Mouse (Mus musculus) urinary bladder, postnatal 25 days (tissue): ENCODE measurements around the gene Yipf1.

Source experiments
- DNase-seq: peaks from one replicate; pipeline ENCODE4 v3.0.0; 2022; ENCODE audit warnings: low spot score

Gene Yipf1

DNA sequence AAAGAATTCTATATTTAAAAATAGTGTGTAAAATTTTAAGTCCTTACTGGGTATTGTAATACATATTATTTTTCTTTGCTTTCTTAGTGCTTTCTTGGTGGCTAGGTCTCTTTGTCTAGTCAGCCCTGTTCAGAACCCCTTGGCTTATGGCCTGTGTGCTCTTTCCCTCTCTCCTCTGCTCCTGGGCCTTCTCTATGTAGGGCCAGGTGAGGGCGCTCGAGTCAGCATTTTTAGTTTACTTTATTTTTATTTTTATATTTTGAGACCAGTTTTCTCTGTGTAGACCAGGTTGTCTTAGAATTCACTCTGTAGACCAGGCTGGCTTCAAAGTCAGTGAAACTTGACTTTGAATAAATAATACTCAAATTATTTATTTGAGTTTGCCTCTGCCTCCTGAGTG lies 58.1 kb downstream of the Yipf1 start:
- no peak for DNase-seq

DNA sequence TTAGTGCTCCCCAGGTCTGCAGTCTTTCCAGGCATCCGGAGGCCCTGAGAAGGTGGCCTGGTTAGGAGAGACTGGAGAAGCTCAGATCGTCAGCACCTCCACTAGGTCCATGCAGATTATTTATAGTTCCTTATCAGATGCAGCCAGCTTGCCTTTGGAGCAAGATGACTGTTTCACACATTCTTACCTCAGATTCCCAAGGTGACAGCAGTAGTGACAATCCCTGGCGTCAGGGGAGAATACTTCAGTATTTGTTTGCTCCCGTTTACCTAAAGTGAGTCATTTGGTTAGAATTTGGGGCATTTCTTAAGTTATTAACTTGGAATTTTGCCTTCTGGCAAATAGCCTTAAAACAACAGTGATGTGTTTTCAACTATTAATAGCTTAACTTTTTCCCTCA lies 60.5 kb downstream of the Yipf1 start:
- no peak for DNase-seq

- no peak for DNase-seq
Measured at GRCm38 (mm10) chr4:107378954-107379353, 64.8 kb downstream of the Yipf1 start.

GRCm38 (mm10) chr4:107380871-107381270 lies 66.7 kb downstream of the Yipf1 start:
- no peak for DNase-seq

- no peak for DNase-seq
Measured at GRCm38 (mm10) chr4:107387038-107387437, 72.9 kb downstream of the Yipf1 start.

DNA sequence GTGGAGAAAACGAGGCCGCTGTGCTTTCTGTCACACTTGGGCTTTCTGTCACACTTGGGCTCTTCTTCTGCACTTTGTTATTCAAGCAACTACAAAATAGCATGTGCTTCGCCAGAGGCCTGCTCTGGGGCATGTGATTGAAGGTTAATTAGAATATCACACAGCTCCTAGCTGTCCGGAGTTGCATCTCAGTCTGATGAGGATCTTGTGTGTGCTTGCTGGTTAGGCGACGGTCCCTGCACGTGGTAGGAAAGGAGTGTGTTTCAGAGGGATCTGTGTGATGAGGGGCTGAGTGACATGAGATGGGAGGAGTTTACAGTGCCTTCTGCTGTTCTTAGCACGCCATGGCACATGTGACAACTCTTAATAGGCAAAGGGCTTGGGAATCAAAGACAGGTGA lies 73.3 kb downstream of the Yipf1 start:
- no peak for DNase-seq

DNA sequence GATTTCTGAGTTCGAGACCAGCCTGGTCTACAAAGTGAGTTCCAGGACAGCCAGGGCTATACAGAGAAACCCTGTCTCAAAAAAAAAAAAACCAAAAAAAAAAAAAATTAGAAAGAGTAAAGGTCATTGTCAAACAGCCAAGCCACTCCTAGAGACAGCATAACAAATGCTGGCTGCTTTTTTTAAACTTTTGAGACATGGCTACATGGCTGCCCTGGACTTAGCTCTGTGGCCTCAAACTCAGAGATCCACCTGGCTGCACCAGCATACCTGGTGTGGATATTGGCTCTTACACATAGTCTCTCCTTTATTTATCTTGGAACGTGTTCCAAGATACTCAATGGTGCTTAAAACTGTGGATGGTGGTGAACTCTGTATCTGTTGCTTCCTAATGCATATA lies 74.1 kb downstream of the Yipf1 start:
- no peak for DNase-seq

DNA sequence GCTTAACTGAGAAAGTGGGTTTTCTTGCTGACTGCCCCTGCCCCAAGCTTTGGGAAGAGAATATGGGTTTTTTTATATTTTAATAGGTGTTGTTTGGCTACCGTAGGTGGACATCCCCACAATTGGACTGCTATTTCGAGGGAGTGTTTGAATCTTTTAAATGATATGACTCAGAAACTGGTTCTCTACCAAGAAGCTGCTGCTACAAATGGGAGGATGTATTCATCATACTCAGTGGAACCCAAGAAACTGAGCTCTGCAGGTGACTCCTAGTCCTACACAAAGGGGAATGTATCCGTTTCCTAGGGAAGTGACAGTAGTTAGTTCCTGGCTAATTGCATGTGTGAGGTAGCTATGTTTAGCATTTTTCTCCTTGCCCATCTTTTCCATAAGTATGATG lies 75.2 kb downstream of the Yipf1 start:
- DNase-seq: no peak

GRCm38 (mm10) chr4:107393771-107394170 lies 79.6 kb downstream of the Yipf1 start:
- no peak for DNase-seq
